Mouse (Mus musculus) urinary bladder, adult 18-20 months (tissue): ENCODE measurements at regions not wholly inside any gene's neighbourhood (a gene's known extent, or its start where the extent isn't known, plus 50 kb on each side); places are given as distances from the start of the nearest gene placed in this dataset.

Source experiments
- DNase-seq, 2 experiments: peaks; one replicate each; pipeline ENCODE4 v3.0.0; 2022; ENCODE audit warnings: low spot score in 2 of 2, mixed read lengths in 2 of 2

DNA sequence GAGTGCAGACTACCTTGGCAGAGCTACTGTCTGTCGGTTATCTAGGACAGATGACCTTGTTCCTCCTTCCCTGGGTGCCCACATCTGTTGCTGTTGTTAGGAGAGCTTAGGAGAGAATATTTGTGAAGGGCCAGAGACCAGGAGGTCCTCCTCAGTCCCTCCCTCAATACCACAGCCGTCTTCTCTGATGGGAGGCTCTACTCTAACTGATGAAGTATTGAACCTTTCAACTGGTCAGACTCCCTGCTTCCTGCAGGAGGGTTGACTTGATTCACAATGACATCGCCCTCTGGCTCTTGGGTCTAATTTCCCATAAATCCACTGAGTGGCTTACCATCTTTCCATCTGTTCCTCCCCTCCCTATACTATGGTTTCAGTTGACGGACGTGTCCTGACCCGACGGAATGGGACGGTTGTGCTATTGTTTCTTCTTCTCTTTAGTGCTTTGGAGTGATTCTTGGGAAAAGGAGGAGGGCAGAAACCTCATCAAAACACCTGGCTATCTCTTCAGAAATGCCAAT lies 253.3 kb downstream of the Cd83 start:
- DNase-seq = no peak

DNA sequence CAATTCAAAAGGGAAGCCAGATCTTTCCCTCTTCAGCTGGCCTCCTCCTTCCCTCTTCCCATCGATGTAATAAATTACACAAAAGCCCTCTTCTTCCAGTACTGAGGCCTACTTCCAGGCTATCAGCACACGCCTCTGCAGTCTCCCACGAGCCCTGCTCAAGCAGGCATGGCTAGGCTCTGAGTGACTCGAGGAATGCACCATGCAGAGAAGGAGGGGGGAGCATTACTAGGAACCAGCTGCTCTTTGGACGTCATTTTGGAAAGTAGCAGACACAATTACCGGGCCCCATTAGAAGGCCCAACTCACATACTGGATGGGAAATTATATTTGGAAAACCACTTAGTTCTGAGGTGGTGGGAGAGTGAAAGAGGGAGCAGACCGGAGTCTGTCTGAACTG lies 253.7 kb downstream of the Cd83 start:
- no peak for DNase-seq

- no peak for DNase-seq
These were observed 256.1 kb downstream of the Cd83 start for GRCm38 (mm10) chr13:44040640-44041039.

GRCm38 (mm10) chr13:44042730-44043493 lies 258.3 kb downstream of the Cd83 start:
- DNase-seq = no peak

- DNase-seq = no peak
These were observed 258.9 kb downstream of the Cd83 start for GRCm38 (mm10) chr13:44043494-44043885.

DNA sequence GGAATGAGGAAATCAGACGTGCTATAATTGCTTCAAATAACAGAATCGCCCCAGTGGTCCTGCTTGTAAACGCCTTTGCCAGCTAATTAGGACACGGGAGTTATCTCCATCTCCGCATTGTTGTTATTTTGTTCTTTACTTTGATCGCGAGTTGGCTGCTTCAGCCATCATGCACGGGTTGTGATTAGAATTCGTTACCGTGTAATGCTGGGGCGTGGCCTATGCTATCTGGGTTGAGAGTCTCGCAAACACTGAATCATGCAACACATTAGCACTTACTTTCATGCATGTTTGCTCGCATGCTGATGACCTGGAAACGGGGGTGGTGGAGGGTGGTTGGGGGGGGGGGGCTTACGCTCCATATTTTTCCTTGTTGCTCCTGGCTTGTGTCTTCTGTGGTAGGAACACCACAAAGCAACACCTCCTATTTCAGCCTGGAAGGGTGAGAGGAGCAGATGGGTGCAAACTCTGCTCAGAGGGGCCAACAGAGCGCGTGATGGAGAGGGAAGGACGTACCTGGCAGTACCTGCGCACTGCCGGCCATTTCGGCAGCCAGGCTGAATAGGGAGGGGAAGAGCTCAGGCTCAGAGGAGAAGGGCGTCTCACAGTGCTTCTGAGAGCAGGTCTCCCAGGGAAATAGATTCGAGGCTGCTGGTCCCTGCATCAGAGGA lies 260.1 kb downstream of the Cd83 start:
- DNase-seq = no peak

- DNase-seq = no peak
These were observed 261.9 kb downstream of the Cd83 start for GRCm38 (mm10) chr13:44046436-44046835.

- DNase-seq = no peak
These were observed 269.6 kb downstream of the Cd83 start for GRCm38 (mm10) chr13:44054157-44054556.

GRCm38 (mm10) chr13:44055573-44056491 lies 271.3 kb downstream of the Cd83 start:
- peak in 1 of 2 experiments; percentile 8 for DNase-seq

DNA sequence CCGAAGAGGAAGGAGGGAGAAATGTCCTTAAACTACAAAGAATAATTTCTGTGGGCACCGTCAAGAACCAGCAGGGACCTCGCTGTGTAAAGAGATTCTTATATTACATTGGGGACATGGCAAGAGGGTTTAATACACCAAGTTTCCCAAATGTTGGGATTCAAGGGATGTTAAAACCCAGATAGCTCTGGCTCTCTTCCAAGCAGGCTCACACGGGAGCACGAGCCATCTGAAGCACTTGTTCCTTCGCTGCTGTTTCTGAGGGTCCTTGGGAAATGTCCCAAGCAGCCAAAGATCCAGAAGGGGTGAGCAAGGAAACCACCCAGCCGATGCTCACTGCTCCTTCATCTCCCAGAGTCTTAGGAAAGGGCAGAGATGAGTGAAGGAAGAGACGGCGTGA lies 272.1 kb downstream of the Cd83 start:
- DNase-seq = no peak

DNA sequence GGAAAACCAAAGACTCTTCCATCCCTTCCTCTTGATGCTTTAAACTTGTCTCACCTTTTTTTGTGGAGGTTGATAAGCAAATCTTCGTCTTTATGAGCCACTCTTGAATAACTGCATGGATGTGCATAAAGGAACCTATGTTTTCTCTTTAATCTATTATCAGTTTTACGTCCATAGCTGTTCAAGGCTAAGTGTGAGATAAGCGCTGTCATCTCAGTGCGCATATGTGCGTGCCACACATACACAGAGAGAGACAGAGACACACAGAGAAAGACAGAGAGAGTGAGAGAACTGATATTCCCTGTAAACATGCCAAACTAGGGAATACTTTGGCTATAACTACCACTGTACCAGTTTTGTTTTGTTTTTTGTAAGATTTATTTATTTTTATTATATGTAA lies 273.0 kb downstream of the Cd83 start:
- no peak for DNase-seq

- DNase-seq = no peak
These were observed 273.7 kb downstream of the Cd83 start for GRCm38 (mm10) chr13:44058277-44058676.

- DNase-seq = no peak
These were observed 274.9 kb downstream of the Cd83 start for GRCm38 (mm10) chr13:44059436-44059835.

GRCm38 (mm10) chr13:44061286-44061685 lies 276.7 kb downstream of the Cd83 start:
- no peak for DNase-seq

- DNase-seq = no peak
These were observed 277.2 kb downstream of the Cd83 start for GRCm38 (mm10) chr13:44061721-44062300.

DNA sequence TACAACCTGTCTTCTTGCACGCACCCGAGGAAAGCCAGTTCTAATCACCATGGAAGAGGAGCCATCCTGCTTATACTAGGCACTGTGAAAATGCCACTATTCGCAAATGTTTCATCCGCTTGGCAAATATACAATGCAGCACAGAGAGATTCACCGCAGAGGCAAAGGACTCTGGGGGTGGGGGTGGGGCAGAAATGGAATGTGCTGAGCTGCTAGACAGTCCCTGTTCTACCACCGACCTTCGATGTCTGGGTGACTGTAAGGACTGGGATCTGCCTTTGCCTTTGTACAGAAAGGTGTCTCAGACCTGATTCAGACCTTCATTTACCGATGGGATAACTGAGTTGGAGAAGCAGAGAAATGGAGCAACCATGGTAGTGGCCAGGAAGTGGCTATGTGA lies 278.7 kb downstream of the Cd83 start:
- DNase-seq = no peak

- DNase-seq = no peak
These were observed 279.5 kb downstream of the Cd83 start for GRCm38 (mm10) chr13:44064026-44064425.

DNA sequence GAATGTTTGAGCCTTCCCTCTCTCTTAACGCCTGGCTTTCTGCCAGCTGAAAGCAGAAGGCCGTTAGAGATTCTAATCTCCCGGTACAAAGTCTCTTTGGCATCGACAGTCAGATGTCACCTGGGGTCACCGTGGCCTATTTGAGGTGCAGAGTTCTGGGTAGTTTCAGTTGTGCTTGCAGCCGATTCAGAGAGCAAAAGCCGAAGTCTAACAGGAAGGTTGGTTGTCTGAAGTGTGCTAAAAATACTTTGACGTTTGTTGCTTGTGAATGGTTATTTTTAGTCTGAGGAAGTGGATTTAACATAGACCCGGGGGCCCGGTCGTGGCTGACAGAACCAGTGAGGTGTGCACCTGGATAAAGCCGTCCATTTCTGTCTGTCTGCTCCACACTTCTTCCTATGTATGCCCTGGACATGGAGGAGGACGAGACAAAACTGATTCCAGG lies 281.2 kb downstream of the Cd83 start:
- DNase-seq = no peak

GRCm38 (mm10) chr13:44067244-44067643 lies 282.7 kb downstream of the Cd83 start:
- no peak for DNase-seq

GRCm38 (mm10) chr13:44068951-44069350 lies 284.4 kb downstream of the Cd83 start:
- DNase-seq = no peak

- no peak for DNase-seq
These were observed 288.5 kb downstream of the Cd83 start for GRCm38 (mm10) chr13:44073122-44073521.

DNA sequence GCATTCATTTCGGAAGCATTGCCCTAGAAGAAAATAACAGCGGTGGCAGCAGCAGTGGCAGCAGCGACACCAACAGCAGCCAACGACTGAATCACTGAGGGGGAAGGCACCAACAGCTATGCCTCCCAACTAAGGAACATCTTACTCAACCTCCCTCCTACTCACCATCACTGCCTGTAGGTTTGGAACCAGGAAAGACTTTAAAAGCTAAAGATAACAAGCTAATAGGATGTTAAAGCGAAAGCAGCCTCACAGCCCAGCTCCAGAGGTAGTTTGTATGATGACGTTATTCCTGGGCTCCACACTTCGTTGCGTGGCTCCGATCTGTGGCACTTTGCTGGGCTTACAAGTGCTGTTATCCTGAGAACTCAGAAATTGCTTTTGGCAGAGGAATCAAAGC lies 289.6 kb downstream of the Cd83 start:
- no peak for DNase-seq
